Mouse (Mus musculus): ENCODE results near the gene Gapvd1. TPM values are rescaled to one million over a fixed set of nuclear protein-coding genes. Genes with fewer than 3 reads are reported as not detected.

The Gapvd1 gene
- total RNA-seq, 2 experiments from 2014 or later, result 99.1 to 101 TPM

DNA sequence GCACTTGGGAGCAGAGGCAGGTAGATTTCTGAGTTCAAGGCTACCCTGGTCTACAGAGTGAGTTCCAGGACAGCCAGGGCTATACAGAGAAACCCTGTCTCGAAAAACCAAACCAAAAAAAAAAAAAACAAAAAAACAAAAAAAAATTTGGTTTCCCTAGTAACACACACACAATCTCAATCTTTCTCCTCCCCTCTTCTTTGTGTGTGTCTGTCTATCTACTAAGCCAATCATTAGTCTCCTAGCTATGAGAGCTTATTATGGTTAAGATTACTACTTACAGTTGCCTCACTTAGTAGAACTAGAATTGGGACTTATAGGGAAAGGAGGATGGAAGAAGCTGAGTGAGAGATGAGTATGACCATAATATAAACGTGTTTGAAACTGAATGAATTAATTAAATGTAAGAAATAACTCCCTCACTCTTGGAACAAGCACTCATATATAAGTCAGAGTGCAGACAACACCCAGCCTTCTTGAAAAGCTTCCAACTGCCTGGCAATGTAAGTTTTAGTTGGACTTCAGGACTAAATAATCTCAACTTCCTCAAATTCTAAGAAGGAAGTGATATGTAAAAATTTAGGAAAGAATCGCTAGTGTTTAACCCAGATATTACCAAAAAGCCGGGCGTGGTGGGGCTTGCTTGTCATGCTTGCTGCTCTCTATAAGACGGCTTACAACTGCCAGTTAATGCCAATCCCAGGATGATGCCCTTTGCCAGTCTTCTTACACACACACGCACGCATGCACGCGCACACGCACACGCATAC is 13.5 kb downstream of the Gapvd1 start:
- DNase-seq (ENCODE audit: extremely low spot score in 1 of 2, low spot score in 2 of 2), result no peak
- intact Hi-C loops (cut with DNase I), result no loop called here
- Histone ChIP-seq H3K27ac (no peak overlapping the region), H3K4me3 (no peak overlapping the region)
- TF ChIP-seq CTCF (IDR thresholded peaks at IDR 0.05), result no peak

DNA sequence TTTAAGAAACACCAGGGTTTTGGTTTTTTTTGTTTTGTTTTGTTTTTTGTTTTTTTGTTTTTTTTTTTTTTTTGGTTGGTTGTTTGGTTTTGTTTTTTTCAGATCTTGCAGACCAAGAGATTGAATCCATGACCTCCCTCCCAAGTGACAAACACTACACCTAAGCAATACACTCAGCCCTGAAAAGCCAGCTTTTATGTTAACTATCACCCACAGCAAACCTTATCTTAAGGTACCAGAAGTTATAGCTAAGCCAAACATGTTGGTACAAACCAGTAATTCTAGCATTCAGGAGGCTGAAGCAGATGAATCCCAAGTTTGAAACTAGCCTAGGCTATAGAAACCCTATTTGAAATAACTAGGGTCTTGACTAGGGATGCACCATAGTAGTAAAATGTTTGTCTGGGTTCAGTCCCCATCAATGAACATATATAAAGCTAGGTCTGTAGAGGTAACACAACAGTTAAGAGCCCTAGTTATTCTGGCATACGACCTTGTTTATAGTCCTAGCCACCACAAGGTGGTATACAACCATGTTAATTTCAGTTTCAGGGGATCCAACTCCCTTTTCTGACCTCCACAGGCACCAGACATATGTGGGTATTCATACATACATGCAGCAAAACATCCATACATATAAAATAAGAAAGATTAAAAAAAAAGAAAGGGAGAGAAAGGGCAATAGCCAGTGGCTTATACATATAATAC is 15.2 kb downstream of the Gapvd1 start:
- Histone ChIP-seq H3K27ac (no peak overlapping the region), H3K4me3 (no peak overlapping the region)
- intact Hi-C loops (cut with DNase I), result no loop called here
- TF ChIP-seq CTCF (IDR thresholded peaks at IDR 0.05), result no peak
- no peak for DNase-seq (ENCODE audit: extremely low spot score in 1 of 2, low spot score in 2 of 2)

- TF ChIP-seq CTCF (IDR thresholded peaks at IDR 0.05), result no peak
- intact Hi-C loops (cut with DNase I), result no loop called here
- H3K4me3 ChIP-seq, result no peak overlapping the region
- no peak overlapping the region for H3K27ac ChIP-seq
- no peak for DNase-seq (ENCODE audit: extremely low spot score in 1 of 2, low spot score in 2 of 2)
Observed at GRCm38 (mm10) chr2:34737911-34738310, 17.1 kb downstream of the Gapvd1 start.

- intact Hi-C loops (cut with DNase I), result no loop called here
- Histone ChIP-seq H3K4me3 (no peak overlapping the region), H3K27ac (no peak overlapping the region)
- DNase-seq (ENCODE audit: extremely low spot score in 1 of 2, low spot score in 2 of 2), result no peak
- TF ChIP-seq CTCF (IDR thresholded peaks at IDR 0.05), result no peak
Observed at GRCm38 (mm10) chr2:34736626-34737025, 18.4 kb downstream of the Gapvd1 start.

DNA sequence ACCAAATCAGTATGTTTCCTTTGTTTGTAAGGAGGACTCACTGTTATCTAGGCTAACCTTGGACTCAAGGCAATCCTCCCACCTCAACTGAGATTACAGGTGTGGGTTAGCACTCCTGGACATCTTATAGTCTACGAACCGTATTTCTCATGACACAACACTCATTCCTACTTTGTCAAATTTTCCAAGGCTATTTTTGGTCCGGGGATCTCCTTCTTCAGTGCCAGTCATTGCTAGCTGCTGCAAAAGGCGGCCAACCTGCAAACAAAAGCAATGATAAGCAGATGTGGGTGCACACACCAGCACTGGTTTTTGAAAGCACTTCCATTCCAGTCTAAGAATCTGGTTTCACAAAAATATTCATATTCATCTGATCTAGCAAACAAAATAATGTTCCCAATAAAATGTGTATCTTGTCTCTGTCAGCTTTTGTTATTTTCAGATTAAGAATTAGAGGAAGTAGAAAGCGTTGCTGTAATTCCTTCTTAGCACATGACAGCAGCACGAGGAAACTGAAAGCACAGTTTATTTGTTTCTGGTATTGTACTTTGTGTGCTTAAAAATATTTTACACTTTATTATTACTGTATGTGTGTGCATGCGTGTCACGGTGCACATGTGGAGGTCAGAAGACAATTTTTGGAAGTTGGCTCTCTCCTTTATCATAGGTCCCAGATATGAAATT is 27.8 kb downstream of the Gapvd1 start:
- TF ChIP-seq CTCF (IDR thresholded peaks at IDR 0.05), result no peak
- intact Hi-C loops (cut with DNase I), result no loop called here
- H3K27ac ChIP-seq, result no peak overlapping the region
- DNase-seq (ENCODE audit: extremely low spot score in 1 of 2, low spot score in 2 of 2), result no peak
- H3K4me3 ChIP-seq, result no peak overlapping the region

DNA sequence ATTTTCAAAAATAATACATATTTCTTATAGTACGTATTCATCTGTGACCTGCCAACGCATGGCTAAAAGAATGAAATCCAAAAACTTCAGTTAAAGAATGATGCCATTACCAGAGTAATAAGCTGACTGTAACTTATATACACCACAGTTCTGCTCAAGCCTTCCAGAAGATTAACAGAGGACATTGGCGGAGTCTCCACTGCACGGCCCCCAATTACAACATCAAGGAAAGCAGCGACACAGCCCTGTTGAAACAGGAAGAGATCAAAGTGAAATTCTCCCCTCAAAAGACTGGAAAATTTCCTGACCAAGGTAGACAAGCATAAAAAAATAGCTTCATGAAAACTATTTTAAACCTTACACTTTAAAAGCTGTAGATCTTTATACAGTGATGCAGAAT is 29.8 kb downstream of the Gapvd1 start:
- no peak for TF ChIP-seq CTCF (IDR thresholded peaks at IDR 0.05)
- intact Hi-C loops (cut with DNase I), result no loop called here
- no peak overlapping the region for H3K27ac ChIP-seq
- no peak overlapping the region for H3K4me3 ChIP-seq
- DNase-seq (ENCODE audit: extremely low spot score in 1 of 2, low spot score in 2 of 2), result no peak

GRCm38 (mm10) chr2:34718196-34718595 is 36.8 kb downstream of the Gapvd1 start:
- Histone ChIP-seq H3K27ac (no peak overlapping the region), H3K4me3 (no peak overlapping the region)
- TF ChIP-seq CTCF (IDR thresholded peaks at IDR 0.05), result no peak; the same call in 1 of the 2 replicates
- intact Hi-C loops (cut with DNase I), result no loop called here
- no peak for DNase-seq (ENCODE audit: extremely low spot score in 1 of 2, low spot score in 2 of 2)

DNA sequence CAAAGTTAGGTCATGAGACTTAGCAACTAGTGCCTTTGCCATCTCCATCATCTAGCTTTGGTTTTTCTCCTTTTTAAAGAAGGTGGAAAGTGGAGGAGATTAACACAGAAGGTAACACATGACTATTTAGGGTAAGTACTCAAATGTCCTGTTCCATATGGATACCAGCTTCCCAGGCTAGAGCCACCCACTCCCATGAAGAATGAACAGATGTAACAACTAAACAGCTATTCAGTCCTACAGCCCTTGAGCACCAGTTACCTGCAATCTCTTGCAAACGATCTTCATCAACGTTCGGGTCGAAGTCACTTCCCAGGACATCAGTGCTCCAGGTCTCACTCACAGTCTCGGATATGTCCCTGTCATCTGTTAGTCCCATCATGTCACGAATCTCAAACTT is 43.1 kb downstream of the Gapvd1 start:
- no peak for TF ChIP-seq CTCF (IDR thresholded peaks at IDR 0.05)
- Histone ChIP-seq H3K27ac (no peak overlapping the region), H3K4me3 (no peak overlapping the region)
- no peak for DNase-seq (ENCODE audit: extremely low spot score in 1 of 2, low spot score in 2 of 2)
- intact Hi-C loops (cut with DNase I), result no loop called here

- DNase-seq (ENCODE audit: extremely low spot score in 1 of 2, low spot score in 2 of 2), result no peak
- Histone ChIP-seq H3K4me3 (no peak overlapping the region), H3K27ac (no peak overlapping the region)
- no peak for TF ChIP-seq CTCF (IDR thresholded peaks at IDR 0.05)
- intact Hi-C loops (cut with DNase I), result no loop called here
Observed at GRCm38 (mm10) chr2:34708675-34709074, 46.4 kb downstream of the Gapvd1 start.

GRCm38 (mm10) chr2:34696592-34696991 is 58.4 kb downstream of the Gapvd1 start:
- intact Hi-C loops (cut with DNase I), result no loop called here
- Histone ChIP-seq H3K4me3 (no peak overlapping the region), H3K27ac (no peak overlapping the region)
- no peak for TF ChIP-seq CTCF (IDR thresholded peaks at IDR 0.05)
- no peak for DNase-seq (ENCODE audit: extremely low spot score in 1 of 2, low spot score in 2 of 2)

- H3K27ac ChIP-seq, result no peak overlapping the region
- intact Hi-C loops (cut with DNase I), result no loop called here
- no peak overlapping the region for H3K4me3 ChIP-seq
- DNase-seq (ENCODE audit: extremely low spot score in 1 of 2, low spot score in 2 of 2), result no peak
- TF ChIP-seq CTCF (IDR thresholded peaks at IDR 0.05), result no peak
Observed at GRCm38 (mm10) chr2:34692861-34693260, 62.2 kb downstream of the Gapvd1 start.

All from left cerebral cortex, adult 2 months (tissue).